Mouse (Mus musculus) Patski (cell line): Measurements from ENCODE around the gene Sbsn. TPM values are rescaled to one million over a fixed set of nuclear protein-coding genes. Genes with fewer than 3 reads are reported as not detected.
A peak's percentile ranks its signal among the peaks of the same experiment; 100 is the strongest.
"Not testable (repeated sequence)": the region's sequence is repeated elsewhere in the genome, so short reads cannot be mapped to it uniquely, and the experiment has no call there.

ENCODE experiments used
- ATAC-seq: fragments of 100-300 bp; one replicate; pipeline ENCODE4 v1.8.0; 2021
- CTCF ChIA-PET: fragments of 350-600 bp; sonication (Branson Sonifier 250); formaldehyde crosslinking; loops from one replicate; lab custom pipeline; 2022; ENCODE audit warnings: inconsistent platforms; lab: Charles Lee
- POLR2A ChIA-PET: fragments of 350-600 bp; sonication (Branson Sonifier 250); formaldehyde crosslinking; loops from one replicate; lab custom pipeline; 2022; ENCODE audit warnings: antibody characterized with exemption, inconsistent platforms; lab: Charles Lee
- DNase-seq: peaks from one replicate; pipeline ENCODE4 v3.0.0-alpha.2; 2011; ENCODE audit warnings: low read depth, low spot score
- H3K27me3 ChIP-seq: fragments of 371-371 bp; one replicate; pipeline ENCODE4 v1.5.1; 2021
- CTCF ChIP-seq: fragments of 100-300 bp; IDR thresholded peaks from one replicate; pipeline ENCODE4 v1.5.1; 2021
- in situ Hi-C: fragments of 300-500 bp; cut with MboI; formaldehyde crosslinking; loops from 3 replicates; pipeline ENCODE4 v1.11.1; 2018; ENCODE audit warnings: low pct_unique_long_range_greater_than_20kb, mixed read lengths
- polyA plus RNA-seq: library from polyadenylated mRNA; unstranded; gene quantifications from one replicate; pipeline ENCODE4 v1.2.3, GENCODE M21; 2021

Sbsn gene
- polyA plus RNA-seq, 1 experiment from 2014 or later = 8.5 TPM

GRCm38 (mm10) chr7:30728739-30729395, 22.4 kb upstream of the Sbsn start:
- ChIA-PET POLR2A (interaction anchor here (0.6 kb wide), 1 partner anchor 13 kb away, joined by 3 read pairs; no protein-coding TSS in a partner anchor), CTCF (interaction anchor here (3.6 kb wide), 1 partner anchor 17 kb away, joined by 19 read pairs; no protein-coding TSS in a partner anchor)
- TF ChIP-seq CTCF = no peak
- in situ Hi-C loops = no loop called here
- DNase-seq = no peak
- peak; percentile 9 for ATAC-seq
- H3K27me3 ChIP-seq = no peaks in the 10 kb centered on the region

DNA sequence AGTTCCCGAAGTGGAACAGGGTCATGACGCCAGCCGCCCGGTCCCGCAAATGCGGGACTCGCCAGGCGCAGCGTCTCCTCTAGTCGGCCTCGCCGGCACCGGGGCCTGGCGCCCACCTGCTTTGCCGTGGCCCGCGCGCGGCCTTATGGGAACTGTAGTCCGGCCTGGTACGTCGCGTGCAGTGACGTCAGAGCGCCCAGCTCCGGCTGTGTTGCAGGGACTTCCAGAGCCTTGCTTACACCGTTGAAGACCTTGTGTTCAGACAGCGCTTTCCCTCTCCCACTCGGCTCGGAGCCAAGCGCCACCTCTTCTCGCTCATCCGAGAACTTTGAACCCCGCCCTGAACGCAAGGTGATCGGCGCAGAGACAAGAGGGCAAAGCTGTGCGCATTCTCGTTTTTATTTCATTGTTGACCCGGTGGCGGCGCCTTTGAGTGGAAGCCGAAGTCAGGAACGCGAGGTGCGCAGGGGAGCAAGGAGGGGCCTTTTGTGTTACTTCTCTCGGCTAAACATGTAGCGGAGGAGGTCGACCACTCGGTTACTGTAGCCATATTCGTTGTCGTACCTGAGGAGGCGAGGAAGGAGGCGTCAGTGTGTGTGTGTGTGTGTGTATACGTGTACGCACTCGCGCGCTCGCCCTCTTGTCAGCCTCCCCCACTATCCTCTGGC, 21.7 kb upstream of the Sbsn start, which contains the start of gene Tmem147:
TSS of gene Tmem147 (minus strand) at position 145 of the 668 bp plus-strand sequence.
- ATAC-seq (peak; percentile 90), DNase-seq (peak; percentile 70)
- H3K27me3 ChIP-seq = no peaks in the 10 kb centered on the region
- in situ Hi-C loops = no loop called here
- TF ChIP-seq CTCF = no peak
- ChIA-PET POLR2A (interaction anchor here (0.6 kb wide), 2 partner anchors 14 to 251 kb away, joined by 3 read pairs; no protein-coding TSS in a partner anchor), CTCF (interaction anchor here (3.6 kb wide), 1 partner anchor 16 kb away, joined by 19 read pairs; no protein-coding TSS in a partner anchor)

- ChIA-PET CTCF (interaction anchor here (3.6 kb wide), 1 partner anchor 16 kb away, joined by 19 read pairs; no protein-coding TSS in a partner anchor), POLR2A (interaction anchor here (0.5 to 1.5 kb wide), 3 partner anchors 20 to 252 kb away, joined by 3 to 4 read pairs (median 4); no protein-coding TSS in a partner anchor)
- ATAC-seq, H3K27me3 ChIP-seq, in situ Hi-C loops, DNase-seq: not testable (repeated sequence)
Measured at GRCm38 (mm10) chr7:30730064-30730722, 21.1 kb upstream of the Sbsn start.

DNA sequence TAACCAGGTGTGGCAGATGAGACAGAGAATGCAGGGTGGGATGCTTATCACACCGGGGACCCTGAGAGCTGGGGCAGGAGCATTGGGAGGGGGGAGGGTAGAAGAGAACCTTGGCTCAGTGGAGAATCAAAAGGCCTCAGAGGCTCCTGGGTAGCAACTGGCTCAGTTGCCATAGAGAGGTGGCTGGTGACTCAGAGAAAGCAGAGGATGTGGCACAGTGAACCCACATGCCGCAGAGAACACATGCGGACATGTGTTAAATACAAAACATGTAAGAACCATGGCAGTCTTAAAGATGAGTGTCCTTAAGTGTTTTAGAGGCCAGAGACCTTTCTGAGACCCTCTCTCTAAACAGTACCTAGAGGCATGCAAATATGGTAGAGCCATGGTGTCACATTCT, 15.1 kb upstream of the Sbsn start:
- DNase-seq = no peak
- no peak for ATAC-seq
- no peak for TF ChIP-seq CTCF
- ChIA-PET POLR2A (no interaction called here), CTCF (interaction anchor here (0.6 kb wide), 1 partner anchor 9 kb away, joined by 3 read pairs; no protein-coding TSS in a partner anchor)
- in situ Hi-C loops = no loop called here
- H3K27me3 ChIP-seq = no peaks in the 10 kb centered on the region

DNA sequence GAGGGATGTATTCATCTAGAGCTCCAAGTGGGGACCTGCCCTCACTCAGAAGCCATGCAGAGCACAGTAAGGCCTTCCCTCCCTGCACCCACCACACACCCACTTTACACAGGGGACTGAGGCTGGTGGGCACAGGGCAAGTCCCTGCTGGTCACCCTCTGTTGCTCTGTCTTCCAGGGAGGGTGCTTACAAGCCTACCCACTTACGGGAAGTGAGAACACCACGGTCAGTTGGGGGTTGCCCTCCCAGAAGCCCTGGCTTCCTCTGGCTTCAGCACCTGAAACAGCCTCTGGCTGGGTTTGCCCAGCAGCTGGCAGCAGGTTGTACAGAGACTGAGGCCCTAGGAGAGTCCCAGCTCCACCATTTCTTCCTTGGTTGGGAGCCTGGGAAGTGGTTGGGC, 8.7 kb upstream of the Sbsn start:
- H3K27me3 ChIP-seq, DNase-seq, in situ Hi-C loops, CTCF ChIA-PET, POLR2A ChIA-PET, ATAC-seq: not testable (repeated sequence)

GRCm38 (mm10) chr7:30743617-30744016, 7.7 kb upstream of the Sbsn start, which contains the start of gene Gapdhs:
TSS of gene Gapdhs (minus strand) at chr7:30743681.
- DNase-seq, ATAC-seq, POLR2A ChIA-PET, in situ Hi-C loops, H3K27me3 ChIP-seq: not testable (repeated sequence)
- CTCF ChIA-PET = interaction anchor here (4.3 kb wide), 1 partner anchor 13 kb away, joined by 19 read pairs; the partner anchor contains the start of gene Tmem147

DNA sequence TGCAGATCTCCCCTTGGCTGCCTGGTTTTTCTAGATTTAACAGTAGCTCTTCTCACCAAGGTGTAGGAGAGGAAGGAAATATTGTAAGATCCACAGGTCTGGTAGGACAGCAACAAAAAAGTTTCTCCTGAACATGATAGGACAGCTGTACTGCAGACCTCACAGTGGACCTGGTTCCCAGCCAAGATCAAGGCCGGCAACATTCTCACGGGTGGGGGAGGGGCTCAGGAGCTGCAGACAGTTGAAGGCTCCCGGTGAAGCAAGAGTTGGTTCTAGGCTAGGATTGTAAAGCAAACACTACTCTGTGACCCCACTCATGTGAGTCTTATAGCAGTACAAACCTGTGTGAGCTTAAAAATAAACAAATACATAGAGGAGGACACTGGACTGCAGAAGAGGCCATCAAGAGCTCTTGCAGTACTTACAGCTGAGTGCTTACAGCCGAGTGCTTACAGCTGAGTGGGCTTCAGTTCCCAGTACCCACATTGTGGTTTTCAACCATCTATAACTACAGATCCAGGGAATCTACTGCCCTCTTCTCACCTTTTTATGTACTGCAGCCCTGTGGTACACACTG, 7.2 kb upstream of the Sbsn start:
- no peak for DNase-seq
- ChIA-PET CTCF (interaction anchor here (4.3 kb wide), 1 partner anchor 13 kb away, joined by 19 read pairs; the partner anchor contains the start of gene Tmem147), POLR2A (no interaction called here)
- in situ Hi-C loops = no loop called here
- ATAC-seq = no peak
- no peaks in the 10 kb centered on the region for H3K27me3 ChIP-seq
- no peak for TF ChIP-seq CTCF

DNA sequence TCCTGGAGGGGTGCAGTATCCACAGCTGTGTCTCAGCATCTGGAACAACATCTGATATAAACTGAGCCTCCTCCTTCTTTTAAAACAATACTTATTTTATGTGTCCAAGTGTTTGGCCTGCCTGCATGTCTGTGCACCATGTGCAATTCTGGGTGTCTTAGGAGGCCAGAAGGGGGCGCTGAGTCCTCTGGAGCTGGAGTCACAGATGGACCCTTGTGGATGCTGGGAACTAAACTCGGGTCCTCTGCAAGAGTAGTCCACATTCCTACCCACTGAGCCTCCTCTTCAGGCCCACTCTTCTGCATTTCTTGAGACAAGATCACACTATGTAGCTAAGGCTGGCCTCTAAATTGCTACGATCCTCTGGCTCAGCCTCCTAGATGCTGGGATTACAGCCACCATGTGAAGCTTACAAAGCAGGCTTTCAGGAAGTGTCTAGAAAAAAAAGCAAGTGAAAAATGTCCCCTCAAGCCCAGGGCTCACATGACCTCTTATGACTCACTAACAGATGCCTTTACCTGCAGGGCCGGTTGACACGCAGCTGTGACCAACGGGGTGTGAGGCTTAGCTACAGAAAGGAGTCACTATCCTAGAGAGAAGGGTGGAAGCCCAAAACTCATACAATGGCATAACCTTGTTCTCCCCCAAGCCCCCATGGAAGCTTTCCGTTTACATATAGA, 3.6 kb upstream of the Sbsn start:
- no peaks in the 10 kb centered on the region for H3K27me3 ChIP-seq
- DNase-seq (no peak), ATAC-seq (no peak)
- in situ Hi-C loops = no loop called here
- ChIA-PET POLR2A (no interaction called here), CTCF (interaction anchor here (2.5 to 4.3 kb wide), 2 partner anchors 11 to 17 kb away, joined by 9 to 19 read pairs; partner anchors contain the start of gene Tmem147)
- TF ChIP-seq CTCF = no peak

DNA sequence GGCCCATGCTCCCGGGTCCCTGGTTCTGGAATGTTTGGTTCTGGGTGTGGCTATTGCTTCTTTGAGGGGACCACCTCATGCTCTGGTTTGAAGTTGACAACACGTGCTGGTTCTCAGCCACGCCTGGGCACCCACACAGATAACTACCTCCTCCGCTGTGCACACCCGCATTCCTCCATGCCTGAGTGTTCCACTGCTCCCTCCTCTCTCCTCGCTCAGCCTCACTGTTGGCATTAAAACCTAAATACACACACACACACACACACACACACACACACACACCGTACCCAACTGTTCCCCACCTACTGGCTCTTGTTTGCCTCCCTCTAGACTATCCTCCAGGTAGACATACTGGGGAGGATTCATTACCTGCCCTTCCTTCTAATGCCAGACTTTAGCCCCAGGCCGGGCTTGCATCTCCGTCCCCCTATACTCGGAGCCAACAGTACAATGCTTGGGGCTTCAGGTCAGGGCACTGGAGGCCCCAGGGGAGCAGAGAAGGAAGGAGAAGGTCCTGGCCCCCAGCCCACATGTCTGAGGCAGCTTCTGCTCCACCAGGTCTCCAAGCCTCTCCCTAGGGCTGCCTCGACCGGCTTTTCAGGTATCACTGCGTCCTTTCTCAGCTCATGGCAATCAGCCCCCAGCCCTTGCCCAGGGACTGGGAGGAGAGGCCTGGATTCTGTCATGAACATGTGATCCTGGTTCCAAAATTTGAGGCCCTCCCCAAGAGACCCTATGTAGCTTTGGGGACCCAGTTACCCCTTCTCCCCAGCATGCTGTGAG, 1.3 kb upstream of the Sbsn start:
- POLR2A ChIA-PET = interaction anchor here (0.8 kb wide), 1 partner anchor 19 kb away, joined by 4 read pairs; no protein-coding TSS in a partner anchor
- in situ Hi-C loops = no loop called here
- no peaks in the 10 kb centered on the region for H3K27me3 ChIP-seq
- DNase-seq (no peak), ATAC-seq (no peak)
- CTCF ChIA-PET = no interaction called here
- no peak for TF ChIP-seq CTCF
